Mouse (Mus musculus) thymus, adult 2 months (tissue): Measurements from ENCODE around the gene Tnk2. TPM values are rescaled to one million over a fixed set of nuclear protein-coding genes. Genes with fewer than 3 reads are reported as not detected.

ENCODE experiments used
- DNase-seq: peaks from one replicate; pipeline ENCODE4 v3.0.0; 2021
- H3K27ac ChIP-seq: fragments of 200-500 bp; 2 replicates; pipeline ENCODE4 v1.5.1; 2012; ENCODE audit warnings: low read length, control low read depth; ENCODE audit not compliant: control insufficient read depth, insufficient read depth
- H3K27me3 ChIP-seq: fragments of 200-500 bp; 2 replicates; pipeline ENCODE4 v1.6.1; 2012; ENCODE audit warnings: mild to moderate bottlenecking, low read length, moderate library complexity, mixed read lengths; ENCODE audit not compliant: control insufficient read depth, insufficient read depth
- H3K36me3 ChIP-seq: fragments of 200-500 bp; 2 replicates; pipeline ENCODE4 v1.6.1; 2012; ENCODE audit warnings: mild to moderate bottlenecking, low read length, moderate library complexity; ENCODE audit not compliant: control insufficient read depth, insufficient read depth
- H3K4me1 ChIP-seq: fragments of 200-500 bp; replicated peaks from 2 replicates; pipeline ENCODE4 v1.6.1; 2012; ENCODE audit warnings: low read length; ENCODE audit not compliant: control insufficient read depth, insufficient read depth
- H3K4me3 ChIP-seq: fragments of 200-500 bp; 2 replicates; pipeline ENCODE4 v1.5.1; 2012; ENCODE audit warnings: mild to moderate bottlenecking, low read length, control low read depth, moderate library complexity; ENCODE audit not compliant: control insufficient read depth, insufficient read depth
- CTCF ChIP-seq: fragments of 200-500 bp; IDR thresholded peaks from 2 replicates; pipeline ENCODE4 v1.5.1; 2012; ENCODE audit warnings: mild to moderate bottlenecking, control low read depth, low read length, moderate library complexity, borderline replicate concordance; ENCODE audit not compliant: control insufficient read depth, poor library complexity, insufficient read depth; ENCODE audit errors: extremely low read depth
- POLR2A ChIP-seq: fragments of 200-500 bp; IDR thresholded peaks from 2 replicates; pipeline ENCODE4 v1.6.1; 2012; ENCODE audit warnings: mild to moderate bottlenecking, low read length, control low read depth, moderate library complexity; ENCODE audit not compliant: control insufficient read depth, poor library complexity, insufficient read depth; ENCODE audit errors: extremely low read depth
- WGBS: fragments of 180-500 bp; shearing (Covaris S2); methylation state at CpG from one replicate; pipeline ENCODE4 v1.1.7; 2018; 5-methylcytosine and 5-hydroxymethylcytosine counted together
- polyA plus RNA-seq: library from polyadenylated mRNA; depleted of rRNA; stranded (reverse); fragments of >200 nt; gene quantifications from 2 replicates; pipeline ENCODE4 v1.2.3, GENCODE M21; 2012

Tnk2 gene
- polyA plus RNA-seq, 1 experiment: 479 TPM

GRCm38 (mm10) chr16:32685998-32686397 is 42.3 kb downstream of the Tnk2 start:
- 76% methylated on average over 5 of the region's 5 CpGs for WGBS
- no peaks in the 10 kb centered on the region for H3K27me3 ChIP-seq
- no peak overlapping the region for H3K4me3 ChIP-seq
- no peak for DNase-seq
- TF ChIP-seq CTCF (no peak), POLR2A (no peak)
- no peak overlapping the region for H3K27ac ChIP-seq
- peaks cover 4% of the 10 kb centered on the region; the same call in 1 of the 2 replicates for H3K36me3 ChIP-seq
- H3K4me1 ChIP-seq: peaks cover 2% of the 10 kb centered on the region; the same call in 1 of the 2 replicates

DNA sequence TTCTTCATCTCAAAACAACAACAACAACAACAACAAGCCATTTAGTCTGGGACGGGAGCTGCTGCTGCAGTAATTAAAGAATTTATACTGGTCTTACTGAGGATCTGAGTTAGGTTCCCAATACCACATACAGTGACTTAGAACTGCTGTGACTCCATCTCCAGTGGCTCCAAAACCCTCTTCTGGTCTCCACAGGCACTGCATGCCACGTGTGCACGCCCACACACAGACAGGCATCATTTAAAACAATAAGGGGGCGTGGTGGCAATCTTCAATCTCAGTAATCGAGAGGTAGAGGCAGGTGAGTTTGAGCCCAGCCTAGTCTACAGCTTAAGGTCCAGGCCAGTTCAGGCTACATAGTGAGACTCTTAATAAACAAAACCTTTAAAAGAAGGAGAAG is 43.5 kb downstream of the Tnk2 start:
- Histone ChIP-seq H3K36me3 (no peaks in the 10 kb centered on the region), H3K4me1 (no peaks in the 10 kb centered on the region), H3K4me3 (no peak overlapping the region), H3K27ac (no peak overlapping the region), H3K27me3 (no peaks in the 10 kb centered on the region)
- TF ChIP-seq CTCF (no peak), POLR2A (no peak)
- WGBS: 86% methylated on average over 5 of the region's 5 CpGs
- no peak for DNase-seq

DNA sequence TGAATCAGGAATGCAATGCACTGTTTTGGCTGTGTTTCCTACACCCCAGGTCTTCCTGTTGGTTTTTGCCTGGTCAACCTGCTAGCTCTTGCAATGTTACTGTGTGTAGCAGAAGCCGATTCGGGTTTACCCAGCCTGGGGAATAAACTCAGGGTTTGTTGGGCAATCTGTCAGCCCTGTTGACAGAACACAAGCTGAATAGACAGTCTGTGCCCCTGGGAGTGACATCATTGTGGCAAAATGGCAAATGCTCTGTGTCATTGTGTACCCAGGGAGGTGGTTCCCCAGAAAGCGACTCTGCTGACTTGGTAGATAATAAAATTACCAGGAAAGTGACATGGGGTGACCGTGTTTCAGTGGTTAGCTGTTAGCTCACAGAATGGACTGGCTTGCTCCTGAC is 45.1 kb downstream of the Tnk2 start:
- H3K27ac ChIP-seq: no peak overlapping the region
- TF ChIP-seq CTCF (no peak), POLR2A (no peak)
- H3K4me1 ChIP-seq: no peaks in the 10 kb centered on the region
- 68% methylated on average over 4 of the region's 4 CpGs for WGBS
- no peaks in the 10 kb centered on the region for H3K36me3 ChIP-seq
- H3K4me3 ChIP-seq: no peak overlapping the region
- H3K27me3 ChIP-seq: no peaks in the 10 kb centered on the region
- no peak for DNase-seq

DNA sequence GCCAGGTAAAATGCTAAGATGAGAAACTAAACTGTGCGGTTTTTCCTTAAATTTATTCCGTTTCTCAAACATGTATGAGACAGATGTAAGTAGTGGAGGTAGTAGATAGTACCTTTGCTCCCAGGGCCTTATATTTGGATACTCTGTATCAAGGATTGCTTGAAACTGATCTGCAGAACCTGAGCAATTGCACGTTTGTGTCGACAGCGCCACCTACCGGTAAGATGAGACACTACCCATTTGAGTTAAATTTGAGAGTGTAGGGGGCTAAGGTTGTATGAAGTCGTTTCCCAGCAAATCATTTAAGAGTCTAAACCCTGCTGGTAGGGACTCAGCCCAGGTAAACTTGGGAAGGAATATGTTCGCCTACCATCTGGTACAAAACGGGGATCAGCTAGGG is 45.8 kb downstream of the Tnk2 start:
- Histone ChIP-seq H3K27ac (no peak overlapping the region), H3K4me1 (no peaks in the 10 kb centered on the region), H3K27me3 (no peaks in the 10 kb centered on the region), H3K4me3 (no peak overlapping the region), H3K36me3 (no peaks in the 10 kb centered on the region)
- whole genome bisulfite sequencing: 12% methylated on average over 9 of the region's 9 CpGs
- no peak for TF ChIP-seq CTCF
- TF ChIP-seq POLR2A: no peak
- peak; percentile 72 for DNase-seq

GRCm38 (mm10) chr16:32696841-32697464 is 53.3 kb downstream of the Tnk2 start:
- no peak overlapping the region for H3K4me3 ChIP-seq
- H3K4me1 ChIP-seq: no peaks in the 10 kb centered on the region
- no peaks in the 10 kb centered on the region for H3K36me3 ChIP-seq
- H3K27me3 ChIP-seq: no peaks in the 10 kb centered on the region
- 27% methylated on average over 7 of the region's 7 CpGs for WGBS
- DNase-seq: peak; percentile 24
- TF ChIP-seq CTCF (peak; percentile 29; the same call in 1 of the 2 replicates), POLR2A (no peak)
- no peak overlapping the region for H3K27ac ChIP-seq

- no peaks in the 10 kb centered on the region for H3K27me3 ChIP-seq
- WGBS: 87% methylated on average over 22 of the region's 22 CpGs
- no peak overlapping the region for H3K4me3 ChIP-seq
- H3K36me3 ChIP-seq: no peaks in the 10 kb centered on the region
- no peaks in the 10 kb centered on the region for H3K4me1 ChIP-seq
- no peak for DNase-seq
- no peak overlapping the region for H3K27ac ChIP-seq
- TF ChIP-seq CTCF: no peak
- no peak for TF ChIP-seq POLR2A
Measured at GRCm38 (mm10) chr16:32697665-32698446, 54.2 kb downstream of the Tnk2 start.
